In the genomic region with DNA sequence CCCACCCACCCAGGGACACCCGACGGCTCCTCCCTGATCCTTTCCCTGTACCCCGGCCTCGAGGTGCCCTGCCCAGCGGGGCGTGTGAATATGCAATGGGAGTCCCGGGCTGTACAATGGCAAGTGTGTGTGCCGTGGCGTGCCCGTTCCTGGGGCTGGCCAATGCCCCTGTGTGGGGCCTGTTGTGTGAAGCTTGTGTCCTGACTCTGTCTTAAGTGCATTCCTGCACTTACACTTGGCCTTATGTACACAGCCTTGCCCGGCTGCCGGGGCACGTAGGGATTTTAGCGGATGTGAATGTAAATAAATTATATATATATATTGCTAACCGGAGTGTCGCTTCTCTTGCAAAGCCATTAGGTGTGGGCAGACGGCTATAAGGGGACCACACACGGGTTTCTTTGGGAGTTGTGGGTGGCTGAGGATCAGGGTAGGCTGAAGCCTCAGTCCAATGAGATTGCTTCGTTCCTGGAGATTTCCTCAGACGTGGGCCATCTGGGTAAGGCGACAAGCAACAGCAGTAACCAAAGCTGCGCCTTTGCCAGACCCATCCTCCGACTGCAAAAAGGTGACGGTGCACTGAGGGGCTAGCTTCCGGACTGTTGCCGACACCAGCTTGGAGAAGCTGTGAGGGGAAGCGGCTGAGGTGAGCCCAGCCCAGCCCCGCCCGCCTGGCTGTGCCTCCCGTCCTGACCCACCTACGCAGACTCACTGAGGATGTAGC, we compare ENCODE assay signal across 16 mouse cellular contexts. TPM values are rescaled to one million over a fixed set of nuclear protein-coding genes. Genes with fewer than 3 reads are reported as not detected.
A peak's percentile ranks its signal among the peaks of the same experiment; 100 is the strongest.
DNase-seq lines count a peak whose midpoint lies in the region; ATAC-seq and TF ChIP-seq lines count a peak whose summit lies in the region.
"Had no signal": no experiment of that assay in that cellular context is flagged by ENCODE, and none has a peak within 500 bp of the region (broad histone marks: within the 10 kb centered on the region; RNA-seq: fewer than 3 reads in every experiment).

No protein-coding gene starts in this region.

- peak; percentile 62; the same call in 1 of the 2 replicates for ATAC-seq in frontal cortex, adult (ENCODE audit: low TSS enrichment)
- 0 out of 2 replicates have a peak, but pooled peaks have one; percentile 19 for ATAC-seq in limb, embryonic 13.5 days (ENCODE audit: low FRiP score, low read depth)
- peak; percentile 1; the same call in 1 of the 2 replicates for ATAC-seq in midbrain, embryonic 13.5 days
- ATAC-seq in midbrain, embryonic 15.5 days (replicated peaks) = no peak

- WGBS in limb, embryonic 13.5 days = 68% methylated on average over 31 of the region's 31 CpGs
- 82% methylated on average over 31 of the region's 31 CpGs for WGBS in limb, embryonic 10.5 days
- 72% methylated on average over 31 of the region's 31 CpGs for WGBS in midbrain, embryonic 13.5 days
- 71% methylated on average over 31 of the region's 31 CpGs for WGBS in midbrain, embryonic 15.5 days
- WGBS in heart, adult 2 months = 79% methylated on average over 31 of the region's 31 CpGs

- H3K4me1 ChIP-seq in limb, embryonic 13.5 days = 0 out of 2 replicates have a peak, but pooled peaks cover 3% of the 10 kb centered on the region
- peaks cover 17% of the 10 kb centered on the region for H3K4me1 ChIP-seq in limb, embryonic 10.5 days
- peaks cover 46% of the 10 kb centered on the region for H3K4me1 ChIP-seq in midbrain, embryonic 13.5 days (replicated peaks)
- H3K4me1 ChIP-seq in midbrain, embryonic 15.5 days = peaks cover 35% of the 10 kb centered on the region
- H3K4me1 ChIP-seq in heart, adult 2 months (ENCODE audit: control insufficient read depth, insufficient read depth, low read length) = no peaks in the 10 kb centered on the region
- H3K4me1 ChIP-seq: heart, embryonic 10.5 days had no signal

- TF ChIP-seq CTCF in heart, adult 2 months (IDR thresholded peaks at IDR 0.05) = no peak

- H3K79me2 ChIP-seq in heart, adult 2 months (replicated peaks; ENCODE audit: control insufficient read depth, insufficient read depth, low read length) = no peaks in the 10 kb centered on the region

- TF ChIP-seq POLR2A in heart, adult 2 months (IDR thresholded peaks at IDR 0.05; ENCODE audit: insufficient read depth, low read depth, low read length) = no peak

- H3K9ac ChIP-seq in limb, embryonic 13.5 days = no peak overlapping the region
- 0 out of 2 replicates have a peak overlapping the region, but pooled peaks have one; percentile 36 for H3K9ac ChIP-seq in midbrain, embryonic 13.5 days (replicated peaks)
- H3K9ac ChIP-seq in midbrain, embryonic 15.5 days = no peak overlapping the region
- H3K9ac ChIP-seq in heart, adult 2 months (ENCODE audit: low read depth, low read length) = no peak overlapping the region
- H3K9ac ChIP-seq: forebrain, embryonic 12.5 days; liver, embryonic 14.5 days had no signal

- no peak overlapping the region for H3K27ac ChIP-seq in limb, embryonic 13.5 days
- H3K27ac ChIP-seq in limb, embryonic 10.5 days = no peak overlapping the region
- H3K27ac ChIP-seq in midbrain, embryonic 13.5 days = no peak overlapping the region
- H3K27ac ChIP-seq in midbrain, embryonic 15.5 days = no peak overlapping the region
- no peak overlapping the region for H3K27ac ChIP-seq in heart, adult 2 months
- H3K27ac ChIP-seq: forebrain, embryonic 12.5 days; heart, embryonic 10.5 days; hindbrain, embryonic 10.5 days; liver, embryonic 14.5 days; macrophage had no signal

- no peak overlapping the region for H3K4me3 ChIP-seq in limb, embryonic 13.5 days
- no peak overlapping the region for H3K4me3 ChIP-seq in limb, embryonic 10.5 days
- no peak overlapping the region for H3K4me3 ChIP-seq in midbrain, embryonic 13.5 days (replicated peaks)
- H3K4me3 ChIP-seq in midbrain, embryonic 15.5 days = no peak overlapping the region
- no peak overlapping the region for H3K4me3 ChIP-seq in heart, adult 2 months
- H3K4me3 ChIP-seq: forebrain, embryonic 12.5 days; heart, embryonic 10.5 days; hindbrain, embryonic 10.5 days had no signal

- H3K9me3 ChIP-seq in limb, embryonic 13.5 days = no peaks in the 10 kb centered on the region
- H3K9me3 ChIP-seq in limb, embryonic 10.5 days (replicated peaks) = no peaks in the 10 kb centered on the region
- no peaks in the 10 kb centered on the region for H3K9me3 ChIP-seq in midbrain, embryonic 13.5 days
- H3K9me3 ChIP-seq in midbrain, embryonic 15.5 days = no peaks in the 10 kb centered on the region
- H3K9me3 ChIP-seq: forebrain, embryonic 12.5 days; heart, embryonic 10.5 days; hindbrain, embryonic 10.5 days had no signal

- DNase-seq in frontal cortex, postnatal 10 days (ENCODE audit: low spot score in 2 of 2) = no peak
- DNase-seq in limb, embryonic 10.5 days (ENCODE audit: low spot score) = no peak
- DNase-seq in brain, adult 2 months (ENCODE audit: low read depth, low spot score) = peak; percentile 59
- no peak for DNase-seq in heart, adult 2 months
- DNase-seq: adrenal gland, postnatal 36 days; gastrocnemius, postnatal 25 days; kidney, adult 9 months had no signal

- TF ChIP-seq EP300 in heart, adult 2 months (IDR thresholded peaks at IDR 0.05; ENCODE audit: insufficient read depth, low read depth, low read length) = no peak

- H3K36me3 ChIP-seq in limb, embryonic 13.5 days = no peaks in the 10 kb centered on the region
- no peaks in the 10 kb centered on the region for H3K36me3 ChIP-seq in limb, embryonic 10.5 days
- H3K36me3 ChIP-seq in midbrain, embryonic 13.5 days = peaks cover 16% of the 10 kb centered on the region
- peaks cover 3% of the 10 kb centered on the region; the same call in 1 of the 2 replicates for H3K36me3 ChIP-seq in midbrain, embryonic 15.5 days (replicated peaks)
- H3K36me3 ChIP-seq in heart, adult 2 months (ENCODE audit: control insufficient read depth, insufficient read depth, low read length) = no peaks in the 10 kb centered on the region
- H3K36me3 ChIP-seq: heart, embryonic 10.5 days; hindbrain, embryonic 10.5 days had no signal

- intact Hi-C loops in heart, adult 2 months (cut with DNase I) = no loop called here

- H3K27me3 ChIP-seq in limb, embryonic 13.5 days = no peaks in the 10 kb centered on the region
- peaks cover 10% of the 10 kb centered on the region; the same call in 1 of the 2 replicates for H3K27me3 ChIP-seq in limb, embryonic 10.5 days (ENCODE audit: low read depth, poor library complexity, severe bottlenecking)
- H3K27me3 ChIP-seq in midbrain, embryonic 13.5 days = peaks cover 45% of the 10 kb centered on the region
- peaks cover 4% of the 10 kb centered on the region; the same call in 1 of the 2 replicates for H3K27me3 ChIP-seq in midbrain, embryonic 15.5 days (replicated peaks)
- no peaks in the 10 kb centered on the region for H3K27me3 ChIP-seq in heart, adult 2 months (ENCODE audit: control insufficient read depth, insufficient read depth, low read length)

- H3K4me2 ChIP-seq in limb, embryonic 13.5 days (replicated peaks) = no peak overlapping the region
- no peak overlapping the region for H3K4me2 ChIP-seq in midbrain, embryonic 13.5 days (replicated peaks)
- H3K4me2 ChIP-seq in midbrain, embryonic 15.5 days = no peak overlapping the region
- H3K4me2 ChIP-seq: forebrain, embryonic 12.5 days had no signal

RNA-seq across cellular contexts. Expression of a gene that starts 15.3 kb away (rescaled TPM):
- polyA plus RNA-seq in limb, embryonic 13.5 days (2015; fragmentation: Nextera tagmentation; extraction: Ambion mirVana) = 0.96 and 1.1 TPM in 2 replicates
- polyA plus RNA-seq in limb, embryonic 10.5 days (2016; fragmentation: Nextera tagmentation; extraction: Ambion mirVana) = 0.33 and 0.53 TPM in 2 replicates
- 0.87 and 1.1 TPM in 2 replicates for polyA plus RNA-seq in midbrain, embryonic 13.5 days (2015; fragmentation: Nextera tagmentation; extraction: Ambion mirVana)
- polyA plus RNA-seq in midbrain, embryonic 15.5 days (2015; fragmentation: Nextera tagmentation; extraction: Ambion mirVana) = 1.3 and 1.4 TPM in 2 replicates
- under 1 TPM; 0.84 to 0.91 TPM for total RNA-seq in heart, adult 2 months (2021)
- polyA plus RNA-seq in heart, adult 2 months (2012; rRNA removed) = 1.2 and 1.3 TPM in 2 replicates

RNA-seq across cellular contexts. Expression of a gene that starts 56.6 kb away (rescaled TPM):
- 0.86 and 1.2 TPM in 2 replicates for polyA plus RNA-seq in limb, embryonic 13.5 days (2015; fragmentation: Nextera tagmentation; extraction: Ambion mirVana)
- polyA plus RNA-seq in limb, embryonic 10.5 days (2016; fragmentation: Nextera tagmentation; extraction: Ambion mirVana) = 1.3 and 1.6 TPM in 2 replicates
- 5.9 and 7.3 TPM in 2 replicates for polyA plus RNA-seq in midbrain, embryonic 13.5 days (2015; fragmentation: Nextera tagmentation; extraction: Ambion mirVana)
- 15.7 and 16.1 TPM in 2 replicates for polyA plus RNA-seq in midbrain, embryonic 15.5 days (2015; fragmentation: Nextera tagmentation; extraction: Ambion mirVana)
- under 1 TPM; 0.57 to 0.73 TPM for total RNA-seq in heart, adult 2 months (2021)
- 0.91 and 1.2 TPM in 2 replicates for polyA plus RNA-seq in heart, adult 2 months (2012; rRNA removed)
